Mouse (Mus musculus) kidney, embryonic 14.5 days (tissue): Measurements from ENCODE around the gene Sesn2. TPM values are rescaled to one million over a fixed set of nuclear protein-coding genes. Genes with fewer than 3 reads are reported as not detected.
"Not testable (repeated sequence)": the region's sequence is repeated elsewhere in the genome, so short reads cannot be mapped to it uniquely, and the experiment has no call there.

Experiments
- ATAC-seq: fragments of 200-750 bp; cut with Nextera tagmentation; 2 replicates; pipeline ENCODE4 v1.8.0; 2017; ENCODE audit warnings: moderate number of reproducible peaks, mild to moderate bottlenecking, moderate TSS enrichment, moderate library complexity; ENCODE audit not compliant: low FRiP score, low TSS enrichment
- H3K27ac ChIP-seq: fragments of 300-500 bp; sonication (generic); 2 replicates; pipeline ENCODE4 v1.5.1; 2014; ENCODE audit warnings: low read depth, mild to moderate bottlenecking, low read length, moderate library complexity, mixed read lengths
- H3K27me3 ChIP-seq: fragments of 300-500 bp; sonication (generic); 2 replicates; pipeline ENCODE4 v1.6.1; 2014; ENCODE audit warnings: mild to moderate bottlenecking, low read length; ENCODE audit not compliant: control insufficient read depth, insufficient read depth
- H3K36me3 ChIP-seq: fragments of 300-500 bp; sonication (generic); 2 replicates; pipeline ENCODE4 v1.6.1; 2014; ENCODE audit warnings: low read length, mixed read lengths; ENCODE audit not compliant: control insufficient read depth, insufficient read depth
- H3K4me1 ChIP-seq: fragments of 300-500 bp; sonication (generic); 2 replicates; pipeline ENCODE4 v1.6.1; 2014; ENCODE audit warnings: low read length, mixed read lengths; ENCODE audit not compliant: control insufficient read depth, insufficient read depth
- H3K4me2 ChIP-seq: fragments of 300-500 bp; sonication (generic); replicated peaks from 2 replicates; pipeline ENCODE4 v1.6.1; 2014; ENCODE audit warnings: low read depth, mild to moderate bottlenecking, low read length
- H3K4me3 ChIP-seq: fragments of 300-500 bp; sonication (generic); 2 replicates; pipeline ENCODE4 v1.5.1; 2014; ENCODE audit warnings: mild to moderate bottlenecking, low read length
- H3K9ac ChIP-seq: fragments of 300-500 bp; sonication (generic); 2 replicates; pipeline ENCODE4 v1.6.1; 2014; ENCODE audit warnings: low read depth, mild to moderate bottlenecking, low read length, moderate library complexity
- H3K9me3 ChIP-seq: fragments of 300-500 bp; sonication (generic); 2 replicates; pipeline ENCODE4 v1.6.1; 2016; ENCODE audit warnings: low read length; ENCODE audit not compliant: control insufficient read depth
- WGBS: fragments of 180-500 bp; shearing (Covaris S2); extraction: QIAGEN DNeasy Blood & Tissue Kit; methylation state at CpG from one replicate; pipeline ENCODE4 v1.1.7; 2014; 5-methylcytosine and 5-hydroxymethylcytosine counted together
- polyA plus RNA-seq: library from polyadenylated mRNA; unstranded; fragments of >200 nt; fragmentation: Nextera tagmentation; extraction: Ambion mirVana; gene quantifications from 2 replicates; pipeline ENCODE4 v1.2.1, GENCODE M21; 2014

Gene Sesn2
- polyA plus RNA-seq, 1 experiment from 2014 or later: 15.4 TPM

DNA sequence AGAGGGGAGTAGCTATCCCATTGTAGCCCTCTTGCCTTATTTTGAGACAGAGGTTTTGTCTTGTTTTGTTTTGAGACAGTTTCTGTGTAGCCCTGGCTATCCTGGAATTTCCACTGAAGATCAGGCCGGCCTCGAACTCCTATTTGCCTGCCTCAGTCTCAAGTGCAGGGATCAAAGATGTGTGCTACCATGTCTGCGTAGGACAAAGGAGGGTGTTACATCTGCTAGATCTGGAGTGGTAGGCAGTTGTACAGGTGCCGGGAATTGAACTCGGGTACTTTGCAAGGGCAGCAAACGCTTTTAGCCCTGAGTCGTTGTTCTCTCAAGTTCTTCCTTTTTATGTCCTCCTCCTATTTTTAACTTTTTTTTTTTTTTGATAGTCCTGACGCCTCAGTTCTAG, 19.2 kb downstream of the Sesn2 start:
- no peaks in the 10 kb centered on the region for H3K27me3 ChIP-seq

DNA sequence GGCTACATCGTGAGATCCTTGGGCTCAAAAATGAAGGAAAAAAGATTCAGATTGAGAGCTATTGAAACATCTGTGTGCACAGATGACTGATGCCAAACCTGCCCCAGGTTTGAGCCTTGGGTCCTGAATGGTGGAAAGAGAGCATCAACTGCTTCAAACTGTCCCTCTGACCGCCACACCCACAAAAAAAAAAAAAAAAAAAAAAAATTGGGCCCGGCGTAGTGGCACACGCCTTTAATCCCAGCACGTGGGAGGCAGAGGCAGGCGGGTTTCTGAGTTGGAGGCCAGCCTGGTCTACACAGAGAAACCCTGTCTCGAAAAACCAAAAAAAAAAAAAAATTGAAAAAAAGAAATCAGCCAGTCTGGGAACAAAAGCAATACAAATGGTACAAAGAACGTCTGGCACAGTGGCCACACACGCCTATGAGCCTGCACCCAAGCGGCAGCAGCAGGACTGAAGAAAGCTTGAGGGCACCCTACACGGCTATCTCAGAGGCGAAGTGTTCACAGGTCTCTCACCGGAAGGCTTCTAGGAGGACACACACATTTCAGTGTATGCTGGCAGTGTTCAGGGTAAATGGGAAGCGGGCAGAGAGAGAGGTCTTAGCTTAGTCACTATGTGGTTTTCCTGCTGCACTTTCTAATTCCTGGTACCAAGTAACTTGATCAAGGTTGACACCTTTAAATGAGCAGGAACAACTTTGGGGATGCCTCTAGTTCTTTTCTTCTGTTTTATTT, 19.9 kb downstream of the Sesn2 start:
- no peak overlapping the region for H3K4me2 ChIP-seq

More for the DNA sequence above, 19.2 kb downstream of the Sesn2 start:
- H3K9me3 ChIP-seq: no peaks in the 10 kb centered on the region
- WGBS: 93% methylated on average over 8 of the region's 8 CpGs
- H3K4me2 ChIP-seq: no peak overlapping the region
- H3K9ac ChIP-seq: no peak overlapping the region
- H3K4me3 ChIP-seq: no peak overlapping the region
- no peak overlapping the region for H3K27ac ChIP-seq
- 0 out of 2 replicates have a peak, but pooled peaks cover 4% of the 10 kb centered on the region for H3K4me1 ChIP-seq
- peaks cover 28% of the 10 kb centered on the region for H3K36me3 ChIP-seq
- no peak for ATAC-seq

DNA sequence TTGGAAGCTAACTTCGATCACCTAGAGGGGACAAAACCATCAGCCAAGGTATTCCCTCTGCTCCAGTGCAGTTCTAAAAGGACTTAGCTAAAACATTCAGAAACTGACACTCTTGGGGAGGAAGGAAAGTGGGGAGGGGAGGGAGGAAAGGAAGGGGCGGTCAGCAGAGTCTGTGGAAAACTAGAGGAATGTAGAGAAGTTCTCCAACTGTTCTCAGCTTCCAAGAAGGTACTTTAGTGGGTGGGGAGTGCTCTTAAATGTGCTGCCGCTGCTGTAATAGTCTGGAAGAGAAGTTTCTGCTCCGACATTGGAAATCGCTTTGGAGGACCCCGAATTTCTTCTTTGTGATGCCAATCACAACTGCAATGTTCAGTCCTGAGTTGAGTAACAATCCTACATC, 21.3 kb downstream of the Sesn2 start:
- Histone ChIP-seq H3K4me1 (0 out of 2 replicates have a peak, but pooled peaks cover 4% of the 10 kb centered on the region), H3K4me2 (no peak overlapping the region), H3K4me3 (no peak overlapping the region), H3K9ac (no peak overlapping the region), H3K36me3 (peaks cover 18% of the 10 kb centered on the region; the same call in 1 of the 2 replicates), H3K27ac (no peak overlapping the region), H3K27me3 (no peaks in the 10 kb centered on the region), H3K9me3 (no peaks in the 10 kb centered on the region)
- ATAC-seq: no peak
- 59% methylated on average over 6 of the region's 6 CpGs for WGBS

More for the DNA sequence above, 19.9 kb downstream of the Sesn2 start:
- H3K9ac ChIP-seq: no peak overlapping the region
- H3K9me3 ChIP-seq: no peaks in the 10 kb centered on the region
- no peak overlapping the region for H3K27ac ChIP-seq
- WGBS: 95% methylated on average over 15 of the region's 15 CpGs
- H3K4me3 ChIP-seq: no peak overlapping the region
- peaks cover 28% of the 10 kb centered on the region for H3K36me3 ChIP-seq
- no peak for ATAC-seq
- H3K27me3 ChIP-seq: no peaks in the 10 kb centered on the region
- H3K4me1 ChIP-seq: 0 out of 2 replicates have a peak, but pooled peaks cover 4% of the 10 kb centered on the region

DNA sequence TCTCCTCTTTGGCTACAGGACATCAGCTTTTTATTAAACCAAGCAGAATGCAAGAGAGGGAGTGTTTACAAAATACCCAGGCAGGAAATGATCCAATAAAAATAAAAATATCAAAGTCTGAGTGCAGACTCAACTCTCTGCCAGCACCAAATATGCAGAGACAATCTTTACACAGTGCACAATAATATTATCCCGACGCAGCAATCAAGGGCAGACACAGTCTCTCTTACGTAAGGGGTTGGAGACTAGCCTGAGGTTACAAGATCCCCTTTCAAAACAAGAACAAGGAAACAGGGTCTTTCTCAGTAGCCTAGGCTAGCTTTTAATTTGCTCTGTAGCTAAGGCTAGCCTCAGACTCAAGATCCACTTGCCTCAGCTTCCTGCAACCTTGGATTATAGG, 21.8 kb downstream of the Sesn2 start:
- 81% methylated on average over 3 of the region's 3 CpGs for WGBS
- Histone ChIP-seq H3K9me3 (no peaks in the 10 kb centered on the region), H3K36me3 (peaks cover 15% of the 10 kb centered on the region; the same call in 1 of the 2 replicates), H3K27me3 (no peaks in the 10 kb centered on the region), H3K4me3 (no peak overlapping the region), H3K4me2 (no peak overlapping the region), H3K4me1 (0 out of 2 replicates have a peak, but pooled peaks cover 4% of the 10 kb centered on the region), H3K27ac (no peak overlapping the region), H3K9ac (no peak overlapping the region)
- ATAC-seq: no peak

- H3K4me2 ChIP-seq: no peak overlapping the region
- no peaks in the 10 kb centered on the region for H3K27me3 ChIP-seq
- no peak overlapping the region for H3K4me3 ChIP-seq
- ATAC-seq: no peak
- no peaks in the 10 kb centered on the region for H3K4me1 ChIP-seq
- no peaks in the 10 kb centered on the region for H3K36me3 ChIP-seq
- H3K9ac ChIP-seq: no peak overlapping the region
- H3K27ac ChIP-seq: no peak overlapping the region
- WGBS: 72% methylated on average over 5 of the region's 5 CpGs
- H3K9me3 ChIP-seq: no peaks in the 10 kb centered on the region
These were observed 25.5 kb downstream of the Sesn2 start for GRCm38 (mm10) chr4:132484820-132485219.

GRCm38 (mm10) chr4:132484231-132484630, 26.1 kb downstream of the Sesn2 start:
- Histone ChIP-seq H3K27me3 (no peaks in the 10 kb centered on the region), H3K9ac (no peak overlapping the region), H3K4me1 (no peaks in the 10 kb centered on the region), H3K4me2 (no peak overlapping the region), H3K9me3 (no peaks in the 10 kb centered on the region), H3K27ac (no peak overlapping the region), H3K4me3 (no peak overlapping the region), H3K36me3 (no peaks in the 10 kb centered on the region)
- ATAC-seq: no peak
- WGBS: 90% methylated on average over 4 of the region's 4 CpGs

DNA sequence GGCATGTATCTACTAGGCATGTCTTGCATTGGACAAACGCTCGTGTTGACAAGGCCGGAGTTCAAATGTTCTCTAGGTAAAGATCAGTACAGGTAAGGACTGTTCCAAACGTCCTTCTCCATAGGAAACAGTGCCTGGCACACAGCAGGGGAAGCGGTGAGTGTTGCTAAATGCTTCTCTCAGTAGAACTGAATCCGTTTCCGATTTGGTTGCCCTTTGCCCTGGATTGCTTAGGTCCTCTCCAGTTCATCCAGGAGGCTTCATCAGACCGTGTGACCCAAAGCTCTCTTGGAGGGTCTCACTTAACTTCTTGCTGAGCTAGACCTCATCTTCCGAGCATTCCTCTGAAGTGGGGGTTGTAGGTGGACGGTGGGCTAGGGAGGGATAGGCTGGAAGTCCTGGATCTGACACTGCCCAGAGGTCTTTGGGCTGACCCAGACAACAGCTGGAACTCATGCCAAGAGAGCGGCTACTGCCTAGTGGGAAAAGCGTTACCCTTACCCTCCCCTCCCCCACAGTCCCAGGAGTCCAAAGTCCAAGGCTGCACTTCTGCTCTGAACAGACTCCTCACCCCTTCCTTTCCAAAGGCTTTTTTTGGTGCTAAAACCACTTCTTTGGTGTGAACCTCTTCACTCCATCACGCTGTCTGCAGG, 27.2 kb downstream of the Sesn2 start:
- Histone ChIP-seq H3K4me2 (no peak overlapping the region), H3K9ac (no peak overlapping the region), H3K4me3 (no peak overlapping the region), H3K9me3 (no peaks in the 10 kb centered on the region), H3K27me3 (no peaks in the 10 kb centered on the region), H3K36me3 (no peaks in the 10 kb centered on the region), H3K4me1 (no peaks in the 10 kb centered on the region), H3K27ac (no peak overlapping the region)
- WGBS: 65% methylated on average over 13 of the region's 13 CpGs
- no peak for ATAC-seq

- not testable (repeated sequence) for ATAC-seq, H3K9me3 ChIP-seq, H3K4me1 ChIP-seq, H3K9ac ChIP-seq, H3K36me3 ChIP-seq, H3K27me3 ChIP-seq, H3K27ac ChIP-seq, H3K4me3 ChIP-seq, H3K4me2 ChIP-seq
- WGBS: 73% methylated on average over 3 of the region's 3 CpGs
These were observed 28.2 kb downstream of the Sesn2 start for GRCm38 (mm10) chr4:132482104-132482503.

DNA sequence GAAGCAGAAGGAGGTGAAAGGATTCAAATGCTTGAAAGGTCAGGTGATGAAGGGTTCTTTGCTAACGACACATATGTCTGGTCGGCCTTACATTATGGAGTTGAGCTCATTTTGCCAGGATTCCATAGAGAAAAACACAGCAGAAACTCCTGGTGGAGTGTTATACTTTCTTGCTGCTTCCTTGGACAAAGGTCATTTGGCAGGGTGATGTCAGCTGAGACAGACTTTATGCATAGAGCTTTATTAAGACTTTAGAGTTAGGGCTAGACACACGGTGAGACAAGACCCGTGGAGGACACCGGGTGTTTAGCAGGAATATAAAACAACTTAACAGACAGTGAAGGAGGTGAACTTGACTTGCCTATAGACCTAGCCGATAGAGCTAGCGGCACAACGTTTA, 32.5 kb downstream of the Sesn2 start:
- Histone ChIP-seq H3K27me3 (no peaks in the 10 kb centered on the region), H3K4me2 (no peak overlapping the region), H3K9ac (no peak overlapping the region), H3K4me3 (no peak overlapping the region), H3K27ac (no peak overlapping the region), H3K9me3 (no peaks in the 10 kb centered on the region), H3K36me3 (no peaks in the 10 kb centered on the region), H3K4me1 (no peaks in the 10 kb centered on the region)
- 91% methylated on average over 8 of the region's 8 CpGs for WGBS
- no peak for ATAC-seq
